Mouse (Mus musculus): ENCODE measurements around the gene Dock7.

Gene Dock7

GRCm38 (mm10) chr4:98910246-98910645, 210.5 kb downstream of the Dock7 start:
- DNase-seq (ENCODE audit: low spot score) = no peak

DNA sequence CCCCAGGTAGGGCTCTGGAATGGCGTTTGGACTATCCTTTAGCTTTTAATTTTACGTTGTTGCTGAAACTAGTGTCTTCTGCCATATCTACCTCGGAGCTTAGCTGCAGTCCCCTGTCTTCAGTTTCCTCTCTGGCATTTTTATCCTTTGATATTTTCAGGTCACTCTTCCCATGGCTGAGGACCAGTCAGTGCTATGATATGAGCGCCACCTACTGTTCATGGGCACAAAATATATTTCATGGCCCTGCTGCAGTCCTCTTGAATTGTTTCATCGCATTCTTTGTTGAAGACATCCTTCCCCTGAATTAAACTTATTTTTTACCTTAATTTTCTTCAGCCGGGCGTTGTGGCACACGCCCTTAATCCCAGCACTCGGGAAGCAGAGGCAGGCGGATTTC, 233.6 kb downstream of the Dock7 start:
- DNase-seq (ENCODE audit: low spot score) = peak; percentile 13
